Mouse (Mus musculus): ENCODE measurements around the gene Car5a. TPM values are rescaled to one million over a fixed set of nuclear protein-coding genes. Genes with fewer than 3 reads are reported as not detected.

The Car5a gene
- total RNA-seq, 2 experiments from 2014 or later = not detected

DNA sequence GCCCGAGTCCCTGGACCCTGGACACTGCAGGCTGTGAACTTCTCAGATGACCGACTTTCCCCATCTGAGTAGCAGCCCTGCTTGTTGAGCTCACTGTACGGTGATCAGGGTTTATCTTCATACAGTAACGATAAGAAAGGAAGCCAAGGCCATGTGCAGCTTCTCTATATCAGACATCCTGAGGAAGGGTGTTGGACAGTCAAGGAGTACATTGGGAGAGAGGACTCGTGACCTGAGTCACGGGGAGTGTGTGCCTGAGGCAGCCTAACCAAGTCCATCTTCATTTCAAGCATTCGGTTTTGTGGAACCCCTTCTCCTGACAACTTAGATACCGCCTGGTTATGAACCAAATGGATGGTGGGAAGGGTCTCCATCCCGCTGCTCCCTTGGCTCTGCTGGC, 69.2 kb downstream of the Car5a start:
- intact Hi-C loops (cut with DNase I) = no loop called here

DNA sequence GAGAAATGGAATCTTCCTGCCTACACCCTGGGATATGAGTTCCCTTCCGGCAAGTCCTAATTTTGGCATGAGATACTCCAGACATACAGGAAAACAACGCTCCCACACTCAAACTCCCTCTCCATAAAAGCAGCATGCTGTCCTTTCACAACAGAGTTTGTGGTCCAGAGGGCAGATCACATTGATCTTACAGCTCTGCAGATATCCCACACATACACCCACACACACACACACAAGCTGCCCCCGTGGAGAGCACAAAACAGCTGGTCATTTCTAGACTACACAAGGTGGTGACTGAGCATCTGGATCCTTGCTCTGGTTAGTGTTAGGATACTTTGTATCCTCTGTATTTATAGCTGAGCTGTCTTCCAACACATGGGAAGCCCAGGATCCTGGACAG, 69.7 kb downstream of the Car5a start:
- Histone ChIP-seq H3K4me3 (no peak overlapping the region), H3K27ac (no peak overlapping the region)
- no peak for TF ChIP-seq CTCF (IDR thresholded peaks at IDR 0.05)
- DNase-seq = no peak
- intact Hi-C loops (cut with DNase I) = no loop called here

More for the DNA sequence above, 69.2 kb downstream of the Car5a start:
- H3K27ac ChIP-seq = no peak overlapping the region
- no peak for TF ChIP-seq CTCF (IDR thresholded peaks at IDR 0.05)
- no peak overlapping the region for H3K4me3 ChIP-seq
- DNase-seq = no peak

DNA sequence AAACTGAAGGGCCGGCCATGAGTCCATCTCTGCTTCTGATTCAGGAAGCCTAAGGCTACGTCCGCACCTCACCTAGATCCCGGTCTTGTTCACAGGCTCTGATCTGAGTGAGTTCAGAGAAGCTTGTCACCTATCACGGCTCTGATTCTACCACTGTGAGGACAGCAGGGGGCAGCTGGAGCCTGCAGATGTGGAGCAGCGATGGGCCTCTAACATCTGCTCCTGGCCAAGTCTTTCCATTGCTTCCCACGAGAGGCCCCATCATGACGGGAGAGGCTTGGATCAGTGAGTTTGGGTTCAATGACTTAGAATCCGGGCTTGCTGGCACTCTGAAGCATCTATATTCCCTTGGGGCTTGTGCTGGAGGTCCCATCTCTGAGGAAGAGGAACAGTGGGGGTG, 70.7 kb downstream of the Car5a start:
- H3K27ac ChIP-seq = no peak overlapping the region
- intact Hi-C loops (cut with DNase I) = loop anchor here (1.0 kb wide), 1 partner anchor 35 kb away; no protein-coding TSS in a partner anchor
- peak; percentile 80 for TF ChIP-seq CTCF (IDR thresholded peaks at IDR 0.05)
- H3K4me3 ChIP-seq = no peak overlapping the region
- DNase-seq = peak; percentile 73

DNA sequence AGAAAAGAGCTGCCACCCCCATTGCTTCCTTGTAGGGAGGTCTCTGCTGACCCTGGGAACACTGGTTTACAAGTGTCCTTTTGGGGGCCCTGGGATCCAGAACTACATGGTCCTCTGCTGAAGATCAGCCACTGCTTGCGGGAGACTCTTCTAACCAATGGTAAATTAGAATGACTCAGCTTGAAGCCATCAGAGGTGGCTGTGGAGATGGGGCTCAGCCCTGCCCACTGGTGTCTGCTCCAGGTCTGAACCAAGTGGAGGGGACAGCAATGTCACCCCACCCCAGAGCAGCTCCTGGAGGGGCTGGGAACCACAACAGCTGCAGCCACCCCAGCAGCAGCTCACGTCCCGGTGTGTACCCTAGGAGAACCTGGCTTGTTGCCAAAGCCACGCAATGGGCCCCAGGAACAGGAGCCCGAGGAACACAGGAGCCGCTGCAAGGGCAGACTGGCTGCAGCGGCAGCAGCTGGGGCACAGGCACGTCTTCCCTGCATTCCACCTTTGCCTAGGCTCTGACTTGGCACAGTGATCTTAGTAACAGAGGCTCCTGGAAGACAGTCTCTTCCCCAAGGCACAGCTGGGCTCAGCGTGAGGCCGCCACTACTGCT, 72.8 kb downstream of the Car5a start:
- intact Hi-C loops (cut with DNase I) = no loop called here
- Histone ChIP-seq H3K4me3 (no peak overlapping the region), H3K27ac (no peak overlapping the region)
- no peak for DNase-seq
- TF ChIP-seq CTCF (IDR thresholded peaks at IDR 0.05) = no peak

DNA sequence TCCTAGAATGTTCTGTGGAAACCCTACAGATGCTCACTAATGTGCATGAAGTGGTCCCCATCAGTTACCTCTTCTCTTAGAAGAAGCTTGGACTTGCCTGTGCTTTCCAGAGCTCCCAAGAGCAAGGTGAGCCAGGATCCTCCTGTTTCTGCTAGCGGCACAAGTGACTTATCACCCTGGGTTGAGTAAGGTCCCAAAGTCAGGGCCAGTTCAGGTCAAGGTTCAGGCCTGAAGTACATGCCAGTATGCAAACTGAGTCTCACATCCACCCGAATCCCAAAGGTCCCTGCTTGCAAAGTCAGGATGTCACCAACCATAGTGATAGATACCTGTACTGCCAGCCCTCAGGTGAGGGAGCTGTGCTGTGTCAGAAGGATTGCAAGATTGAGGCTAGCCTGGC, 74.5 kb downstream of the Car5a start:
- Histone ChIP-seq H3K27ac (no peak overlapping the region), H3K4me3 (no peak overlapping the region)
- intact Hi-C loops (cut with DNase I) = no loop called here
- DNase-seq = no peak
- no peak for TF ChIP-seq CTCF (IDR thresholded peaks at IDR 0.05)

DNA sequence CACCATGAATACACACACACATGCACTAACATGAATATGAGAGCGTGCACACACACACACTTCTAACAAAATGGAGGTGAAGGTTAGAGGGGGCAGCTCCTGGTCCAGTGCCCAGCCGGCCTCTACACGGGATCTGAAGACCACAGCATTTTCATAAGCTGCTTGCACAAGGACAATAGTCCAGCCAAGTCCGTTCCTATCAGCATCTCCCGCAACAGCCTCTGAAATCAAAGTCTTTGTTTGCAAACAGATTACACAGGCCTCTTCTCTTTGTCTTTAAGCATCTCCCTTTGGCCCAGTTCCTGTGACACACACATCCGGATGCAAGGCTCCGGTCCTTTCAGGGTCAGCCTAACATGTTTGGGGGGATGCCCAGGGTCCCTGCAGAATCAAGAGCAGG, 75.8 kb downstream of the Car5a start:
- no peak for TF ChIP-seq CTCF (IDR thresholded peaks at IDR 0.05)
- DNase-seq = no peak
- Histone ChIP-seq H3K4me3 (no peak overlapping the region), H3K27ac (no peak overlapping the region)
- intact Hi-C loops (cut with DNase I) = no loop called here

DNA sequence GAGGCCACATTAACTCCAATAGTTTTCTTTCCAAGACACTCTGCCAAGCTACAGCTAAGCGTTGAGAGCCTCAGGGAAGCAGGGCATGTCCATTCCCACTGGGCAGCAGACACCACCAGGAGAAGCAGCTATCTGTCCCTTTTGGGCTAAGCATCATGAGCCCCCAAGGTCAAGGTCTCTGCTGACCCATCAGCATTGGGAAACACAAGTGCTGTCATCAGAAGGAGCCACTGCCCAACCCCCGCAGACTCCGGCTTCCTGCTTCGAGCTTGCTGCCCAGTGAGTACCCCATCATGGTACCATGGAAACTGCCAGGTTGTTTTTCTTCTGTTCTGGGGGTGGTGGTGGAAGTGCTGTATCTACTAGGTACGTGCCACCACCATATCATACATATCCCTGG, 76.5 kb downstream of the Car5a start:
- H3K27ac ChIP-seq = no peak overlapping the region
- no peak overlapping the region for H3K4me3 ChIP-seq
- no peak for DNase-seq
- no peak for TF ChIP-seq CTCF (IDR thresholded peaks at IDR 0.05)
- intact Hi-C loops (cut with DNase I) = no loop called here

Small RNAs within 50 kb of the gene (microRNA-seq; reads per million reads assigned to microRNA genes)
- gene Mir7237 = not detected

Other genes with a start within 250 kb of the Car5a start
- gene Jph3, start 215.3 kb downstream of the Car5a start, total RNA-seq (2021) = not detected
- gene Klhdc4, start 115.3 kb downstream of the Car5a start, total RNA-seq (2021) = 10 to 100 TPM; 10.1 to 13.7 TPM
- 1 to 10 TPM; 1.0 to 1.3 TPM for gene Slc7a5, start 37.2 kb downstream of the Car5a start, total RNA-seq (2021)
- gene Banp, start 4.8 kb upstream of the Car5a start, total RNA-seq (2021) = 10 to 100 TPM in 1 of 2 experiments, 1 to 10 TPM in 1; 8.8 to 18.7 TPM

All from gastrocnemius, adult 2 months (tissue).